Mouse (Mus musculus) layer of hippocampus, postnatal 14 days (tissue): ENCODE data around the gene Tmem141. TPM values are rescaled to one million over a fixed set of nuclear protein-coding genes. Genes with fewer than 3 reads are reported as not detected.

Source experiments
- DNase-seq, 2 experiments: peaks; one replicate each; pipeline ENCODE4 v3.0.0; 2021 to 2022; ENCODE audit warnings: low spot score in 2 of 2, mixed read lengths in 1 of 2
- long read RNA-seq, 2 experiments: library from polyadenylated mRNA; stranded (forward); transcript quantifications; one replicate each; pipeline ENCODE4 v2.0.0; 2021
- total RNA-seq, 2 experiments: library from RNA; stranded (reverse); gene quantifications; 2 replicates each; pipeline ENCODE4 v1.2.3; 2021

Gene Tmem141
- 10 to 100 TPM; 25.0 TPM for total RNA-seq
- long read RNA-seq, experiment 1, partial matches to known transcripts: 0 of 9 reads
- long read RNA-seq, experiment 1, other reads (novel, unspliced or antisense): 3 of 9 reads
- long read RNA-seq, experiment 2, transcript Tmem141-205 (5 exons, 795 nt): major isoform, 8 of 28 reads
- long read RNA-seq, experiment 2, transcript Tmem141-206 (4 exons, 975 nt): minor isoform, 7 of 28 reads
- long read RNA-seq, experiment 2, partial matches to known transcripts: 0 of 28 reads
- long read RNA-seq, experiment 2, other reads (novel, unspliced or antisense): 10 of 28 reads

GRCm38 (mm10) chr2:25621229-25622200 lies at the start of gene Tmem141:
TSS of gene Tmem141 (minus strand) at chr2:25622005.
- DNase-seq: peak; percentile 66 to 80

GRCm38 (mm10) chr2:25666516-25666915 lies 44.7 kb upstream of the Tmem141 start:
- DNase-seq: no peak

- DNase-seq: no peak
These were observed 42.3 kb upstream of the Tmem141 start for GRCm38 (mm10) chr2:25664125-25664524.

GRCm38 (mm10) chr2:25663511-25663910 lies 41.7 kb upstream of the Tmem141 start:
- peak in 1 of 2 experiments; percentile 63 for DNase-seq

- DNase-seq: no peak
These were observed 39.6 kb upstream of the Tmem141 start for GRCm38 (mm10) chr2:25661245-25661970.

- no peak for DNase-seq
These were observed 38.5 kb upstream of the Tmem141 start for GRCm38 (mm10) chr2:25660279-25660678.

- DNase-seq: no peak
These were observed 35.8 kb upstream of the Tmem141 start, which contains the start of gene Lcn5 for GRCm38 (mm10) chr2:25657652-25658051. TSS of gene Lcn5 (plus strand) at chr2:25657952.

- no peak for DNase-seq
These were observed 35.4 kb upstream of the Tmem141 start for GRCm38 (mm10) chr2:25657246-25657645.

- peak in 1 of 2 experiments; percentile 47 for DNase-seq
These were observed 34.9 kb upstream of the Tmem141 start for GRCm38 (mm10) chr2:25656691-25657090.

GRCm38 (mm10) chr2:25654502-25654901 lies 32.7 kb upstream of the Tmem141 start:
- no peak for DNase-seq

- DNase-seq: no peak
These were observed 31.1 kb upstream of the Tmem141 start, which contains the start of gene Lcn8 for GRCm38 (mm10) chr2:25652902-25653301. TSS of gene Lcn8 (plus strand) at chr2:25653120.

- peak; percentile 28 to 47 for DNase-seq
These were observed 18.1 kb upstream of the Tmem141 start for GRCm38 (mm10) chr2:25639890-25640289.

GRCm38 (mm10) chr2:25634046-25634445 lies 12.2 kb upstream of the Tmem141 start:
- DNase-seq: no peak

GRCm38 (mm10) chr2:25633616-25634015 lies 11.8 kb upstream of the Tmem141 start:
- DNase-seq: no peak

- DNase-seq: no peak
These were observed 6.9 kb upstream of the Tmem141 start for GRCm38 (mm10) chr2:25628738-25629137.

GRCm38 (mm10) chr2:25627811-25628210 lies 6.0 kb upstream of the Tmem141 start, which contains the start of gene Fcna:
TSS of gene Fcna (minus strand) at chr2:25628030.
- no peak for DNase-seq

GRCm38 (mm10) chr2:25625986-25626385 lies 4.2 kb upstream of the Tmem141 start:
- DNase-seq: no peak

GRCm38 (mm10) chr2:25620852-25621228 lies 965 bp downstream of the Tmem141 start:
- DNase-seq: no peak

GRCm38 (mm10) chr2:25620386-25620785 lies 1.4 kb downstream of the Tmem141 start:
- DNase-seq: no peak

- DNase-seq: no peak
These were observed 4.2 kb downstream of the Tmem141 start, which contains the start of gene Ccdc183 for GRCm38 (mm10) chr2:25617578-25617977. TSS of gene Ccdc183 (minus strand) at chr2:25617678.

- no peak for DNase-seq
These were observed 5.4 kb downstream of the Tmem141 start for GRCm38 (mm10) chr2:25616398-25616797.
